Mouse (Mus musculus) gastrocnemius, adult 2 months (tissue): Measurements from ENCODE around the gene Hs1bp3. TPM values are rescaled to one million over a fixed set of nuclear protein-coding genes. Genes with fewer than 3 reads are reported as not detected.
A peak's percentile ranks its signal among the peaks of the same experiment; 100 is the strongest.

Source experiments
- DNase-seq: peaks from one replicate; pipeline ENCODE4 v3.0.0; 2022
- H3K27ac ChIP-seq: fragments of 200-600 bp; 2 replicates; pipeline ENCODE4 v1.8.1; 2022; ENCODE audit warnings: mild to moderate bottlenecking
- H3K4me3 ChIP-seq: fragments of 200-600 bp; 2 replicates; pipeline ENCODE4 v1.8.1; 2022; ENCODE audit warnings: mild to moderate bottlenecking, moderate library complexity
- CTCF ChIP-seq: fragments of 200-600 bp; IDR thresholded peaks from 2 replicates; pipeline ENCODE4 v1.8.1; 2022; ENCODE audit warnings: antibody characterized with exemption, mild to moderate bottlenecking, moderate library complexity
- intact Hi-C: fragments of 180-260 bp; cut with DNase I; formaldehyde crosslinking; loops from one replicate; pipeline ENCODE4 v1.15.1; 2025
- total RNA-seq, 2 experiments: library from RNA; stranded (reverse); gene quantifications; 2 replicates each; pipeline ENCODE4 v1.2.3; 2021

Gene Hs1bp3
- total RNA-seq, 2 experiments from 2014 or later: 6.1 to 7.7 TPM

DNA sequence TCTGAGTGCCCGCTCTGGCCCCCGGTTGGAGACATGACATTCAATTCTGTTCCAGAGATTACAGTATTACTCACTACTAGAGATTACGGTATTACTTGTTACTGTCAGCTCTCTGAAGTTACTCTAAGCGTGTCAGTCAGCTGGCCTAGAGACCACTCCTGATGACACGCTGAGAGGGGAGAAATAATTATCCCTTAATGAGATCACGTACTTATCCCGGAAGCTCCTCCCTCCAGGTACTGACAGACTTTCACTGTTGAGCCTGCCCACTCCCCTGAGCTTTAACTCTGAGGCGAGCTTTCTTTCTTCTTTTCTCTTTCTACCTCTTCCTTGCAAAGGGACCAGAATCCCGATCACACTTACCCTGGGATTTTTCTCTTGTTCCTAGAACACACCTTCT, 67.7 kb downstream of the Hs1bp3 start:
- H3K4me3 ChIP-seq: no peak overlapping the region
- peak overlapping the region; percentile 48; the same call in 1 of the 2 replicates for H3K27ac ChIP-seq
- no peak for DNase-seq
- intact Hi-C loops: loop anchor here (5.0 kb wide), 1 partner anchor 121 kb away; the partner anchor contains the start of gene Rhob
- TF ChIP-seq CTCF: no peak

DNA sequence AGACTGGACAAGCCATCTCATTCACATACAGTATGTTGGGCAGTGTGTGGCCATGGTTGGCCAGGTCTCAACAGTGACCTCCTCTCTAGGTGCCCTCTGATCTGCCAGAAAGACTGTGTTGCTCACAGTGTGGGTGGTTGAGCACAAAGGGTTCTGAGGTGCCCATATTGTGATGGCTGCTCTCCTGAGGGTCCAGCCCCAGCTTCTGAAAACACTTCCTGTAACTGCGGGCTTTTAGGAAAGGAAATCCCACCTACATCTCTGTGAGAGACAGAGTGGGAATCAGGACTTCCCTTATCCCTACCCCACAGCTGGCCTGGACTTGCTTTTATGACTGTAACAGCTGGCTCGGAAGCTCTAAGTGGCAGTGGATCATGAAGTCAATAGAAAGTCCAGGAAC, 68.7 kb downstream of the Hs1bp3 start:
- H3K27ac ChIP-seq: peak overlapping the region; percentile 48
- intact Hi-C loops: loop anchor here (5.0 kb wide), 1 partner anchor 120 kb away; the partner anchor contains the start of gene Rhob
- DNase-seq: no peak
- H3K4me3 ChIP-seq: no peak overlapping the region
- no peak for TF ChIP-seq CTCF

- H3K27ac ChIP-seq: no peak overlapping the region
- intact Hi-C loops: loop anchor here (5.0 kb wide), 1 partner anchor 118 kb away; the partner anchor contains the start of gene Rhob
- no peak overlapping the region for H3K4me3 ChIP-seq
- TF ChIP-seq CTCF: no peak
- DNase-seq: no peak
These were observed 70.6 kb downstream of the Hs1bp3 start for GRCm38 (mm10) chr12:8383822-8384221.

- TF ChIP-seq CTCF: no peak
- intact Hi-C loops: no loop called here
- H3K27ac ChIP-seq: peak overlapping the region; percentile 70
- H3K4me3 ChIP-seq: no peak overlapping the region
- no peak for DNase-seq
These were observed 73.3 kb downstream of the Hs1bp3 start for GRCm38 (mm10) chr12:8386451-8387011.

GRCm38 (mm10) chr12:8387281-8387680, 74.0 kb downstream of the Hs1bp3 start:
- intact Hi-C loops: no loop called here

DNA sequence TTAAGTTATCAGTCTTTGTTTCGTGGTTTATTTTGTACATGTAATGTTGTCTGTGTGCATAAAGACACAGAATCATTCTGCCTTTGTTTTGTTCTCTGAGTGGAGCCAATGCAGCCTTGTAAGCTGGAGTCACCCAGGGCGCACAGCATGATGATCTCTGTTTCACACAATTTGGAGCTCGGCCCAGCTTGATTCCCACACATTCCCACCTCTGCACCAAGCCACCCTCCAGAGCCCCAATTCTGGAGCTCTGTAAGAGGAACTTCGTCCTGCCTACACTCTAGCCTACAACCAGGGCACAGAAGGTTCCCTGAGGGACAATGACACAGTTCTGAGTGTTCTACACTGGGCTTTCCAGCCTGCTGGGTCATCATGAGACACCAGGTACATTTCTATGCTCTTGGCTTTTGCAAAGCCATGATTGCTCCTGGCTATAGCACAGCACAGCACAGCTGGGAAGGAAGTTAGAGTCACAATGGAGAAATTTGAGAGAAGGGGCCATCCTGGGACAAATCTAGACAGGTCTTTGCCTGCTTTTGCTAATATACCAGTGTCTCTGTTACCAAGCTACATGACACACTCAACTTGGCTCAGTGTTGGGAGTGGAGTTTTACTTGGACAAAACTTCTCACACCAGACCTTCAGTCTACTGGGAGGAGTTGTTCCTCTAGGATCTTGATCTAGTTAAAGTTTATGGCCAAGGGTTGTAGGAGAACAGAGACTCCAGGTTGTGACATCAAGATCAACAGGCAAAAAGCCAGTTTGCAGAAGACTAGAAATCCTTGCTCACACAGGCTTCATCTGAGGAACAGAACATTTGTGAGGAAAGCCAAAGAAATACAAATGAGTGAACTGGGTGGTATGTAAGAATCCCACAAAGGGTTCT, 75.5 kb downstream of the Hs1bp3 start:
- intact Hi-C loops: no loop called here
- DNase-seq: no peak
- TF ChIP-seq CTCF: no peak

More at GRCm38 (mm10) chr12:8387281-8387680, 74.0 kb downstream of the Hs1bp3 start:
- H3K4me3 ChIP-seq: no peak overlapping the region
- H3K27ac ChIP-seq: peak overlapping the region; percentile 70
- DNase-seq: no peak
- no peak for TF ChIP-seq CTCF

DNA sequence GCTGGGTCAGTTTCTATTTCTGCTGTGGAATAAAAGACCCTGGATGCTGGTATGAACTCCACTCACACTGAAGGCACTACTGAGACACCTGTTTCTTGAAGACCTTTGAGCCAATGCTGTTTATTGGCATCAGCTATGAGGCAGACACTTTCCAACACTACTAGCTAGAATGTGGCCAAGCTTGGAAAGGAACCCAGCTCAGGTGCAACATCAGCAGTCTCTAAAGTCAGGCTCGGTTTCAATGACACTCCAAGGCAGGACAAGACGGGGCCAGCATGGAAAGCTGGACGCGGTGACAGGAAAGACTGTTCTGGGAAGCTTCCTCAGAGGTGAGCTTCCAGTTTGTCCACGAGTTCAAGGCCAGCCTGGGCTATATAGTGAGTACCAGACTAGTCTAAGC, 80.0 kb downstream of the Hs1bp3 start:
- peak; percentile 82 for DNase-seq
- intact Hi-C loops: loop anchor here (5.0 kb wide), 2 partner anchors 39 to 54 kb away; no protein-coding TSS in a partner anchor
- Histone ChIP-seq H3K4me3 (no peak overlapping the region), H3K27ac (peak overlapping the region; percentile 43; the same call in 1 of the 2 replicates)
- TF ChIP-seq CTCF: no peak

More for the DNA sequence above, 75.5 kb downstream of the Hs1bp3 start:
- Histone ChIP-seq H3K27ac (peak overlapping the region; percentile 54), H3K4me3 (no peak overlapping the region)

Other genes with a start within 250 kb of the Hs1bp3 start
- gene Ldah, start 105.3 kb upstream of the Hs1bp3 start, total RNA-seq: 10 to 100 TPM; 11.2 to 13.0 TPM
- gene Gdf7, start 11.5 kb upstream of the Hs1bp3 start, total RNA-seq: not detected
- gene Rhob, start 186.6 kb downstream of the Hs1bp3 start, total RNA-seq: 100 to 1,000 TPM in 1 of 2 experiments, 10 to 100 TPM in 1; 33.5 to 115 TPM